Mouse (Mus musculus) leukemia stem cell, adult 10-12 weeks (primary cell): Measurements from ENCODE around the gene Troap. TPM values are rescaled to one million over a fixed set of nuclear protein-coding genes. Genes with fewer than 3 reads are reported as not detected.

Experiments
- polyA plus RNA-seq: library from polyadenylated mRNA; stranded (reverse); fragments of >175 nt; gene quantifications from 2 replicates; pipeline ENCODE4 v1.2.3, GENCODE M21; 2012; ENCODE audit warnings: low replicate concordance

Gene Troap
- 84.4 and 87.8 TPM in 2 replicates for polyA plus RNA-seq

DNA sequence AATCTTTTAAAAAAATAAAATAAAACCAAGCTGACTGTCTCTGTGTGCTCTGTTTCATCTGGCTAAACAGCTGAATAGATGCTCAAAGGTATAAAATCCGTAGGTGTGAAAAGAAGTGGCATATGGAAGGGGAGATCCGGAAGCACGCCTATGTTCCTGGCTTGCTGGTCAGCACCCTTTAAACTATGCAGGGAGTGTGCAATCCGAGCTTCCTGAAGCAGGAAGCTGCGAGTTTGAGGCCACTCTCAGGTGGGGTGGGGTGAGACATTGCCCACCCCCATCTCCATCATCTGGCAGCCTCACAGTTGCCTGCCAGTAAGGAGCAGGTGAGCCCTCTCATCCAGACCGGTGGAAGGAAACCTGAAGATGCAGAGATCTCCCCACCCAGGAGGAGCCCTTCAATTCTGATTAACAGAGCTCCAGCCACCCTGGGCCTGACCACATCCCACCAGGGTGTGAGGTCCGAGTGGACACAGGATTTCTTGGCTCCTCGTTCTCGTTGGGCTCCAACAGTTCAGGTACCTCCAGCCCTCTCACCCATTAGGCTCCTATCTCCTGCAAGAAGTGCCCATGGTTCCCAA lies at the start of gene Troap:
Gene Troap, plus strand, starts transcription at position 557 of the 581 bp plus-strand sequence.

GRCm38 (mm10) chr15:99029619-99030584 lies 44.5 kb upstream of the Troap start, which contains the start of gene Tuba1c:
Gene Tuba1c (plus strand): TSS chr15:99029891.

GRCm38 (mm10) chr15:99055040-99055439 lies 19.3 kb upstream of the Troap start, which contains the start of gene Prph:
Gene Prph (plus strand): TSS chr15:99055174.

DNA sequence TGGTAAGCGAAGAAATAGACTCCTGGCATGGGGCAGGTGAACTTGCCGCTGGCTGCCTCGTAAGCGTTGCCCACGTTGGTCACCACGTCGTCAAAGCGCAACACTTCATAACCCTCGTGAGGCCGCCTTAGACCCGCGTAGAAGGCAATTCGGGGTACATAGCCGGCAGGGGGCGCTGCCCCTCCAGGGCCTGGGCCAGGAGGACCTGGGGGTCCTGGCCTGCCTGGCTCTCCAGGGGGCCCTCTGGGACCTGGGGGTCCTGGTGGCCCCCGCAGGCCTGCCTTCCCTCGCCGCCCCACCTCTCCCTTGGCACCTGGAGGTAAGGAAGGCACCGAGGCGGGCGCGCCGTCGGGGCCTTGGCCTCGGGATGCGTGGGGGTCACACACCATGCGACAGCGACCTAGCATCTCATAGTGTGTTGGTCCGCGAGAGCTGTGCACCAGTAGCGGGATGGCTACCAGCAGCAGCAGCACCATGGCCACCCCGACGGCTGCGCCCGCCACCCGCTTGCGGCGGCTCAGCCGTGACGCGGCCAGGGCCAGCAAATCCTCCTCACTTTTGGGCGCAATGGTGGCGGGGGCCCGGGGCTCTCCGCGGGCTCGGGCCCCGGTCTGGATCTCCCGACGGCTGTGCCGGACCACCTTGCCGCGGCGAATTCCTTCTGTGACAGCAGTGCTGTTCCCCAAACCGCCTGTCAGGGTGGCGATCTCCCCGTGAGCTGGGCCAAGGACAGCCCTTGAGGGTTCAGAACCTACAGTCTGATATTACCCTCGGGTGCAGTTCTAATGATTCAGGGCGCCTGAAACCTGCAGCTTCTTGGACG lies 13.1 kb downstream of the Troap start, which contains the start of gene C1ql4:
Gene C1ql4, minus strand, starts transcription at position 565 of the 823 bp plus-strand sequence.

DNA sequence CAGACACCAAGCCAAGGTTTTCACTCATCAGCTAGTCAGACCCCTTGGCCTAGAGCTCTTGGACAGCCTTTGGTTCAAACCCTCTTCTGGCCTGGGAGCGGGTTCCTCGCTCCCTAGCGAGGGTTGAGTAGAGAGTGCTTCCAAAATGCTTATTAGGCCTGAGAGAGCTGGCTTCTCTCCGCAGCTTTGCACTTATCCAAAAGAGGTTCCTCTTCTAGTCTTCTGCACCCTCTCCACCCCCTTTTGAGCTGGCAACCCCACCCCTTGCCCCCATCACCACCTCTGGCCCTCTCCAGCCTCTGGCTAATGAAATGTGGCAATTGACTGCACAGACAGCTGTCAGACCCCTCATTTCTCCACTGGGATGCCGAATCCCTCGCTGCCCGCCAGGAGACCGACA lies 18.5 kb downstream of the Troap start, which contains the start of gene Dnajc22:
Gene Dnajc22, plus strand, starts transcription at position 301 of the 400 bp plus-strand sequence.

DNA sequence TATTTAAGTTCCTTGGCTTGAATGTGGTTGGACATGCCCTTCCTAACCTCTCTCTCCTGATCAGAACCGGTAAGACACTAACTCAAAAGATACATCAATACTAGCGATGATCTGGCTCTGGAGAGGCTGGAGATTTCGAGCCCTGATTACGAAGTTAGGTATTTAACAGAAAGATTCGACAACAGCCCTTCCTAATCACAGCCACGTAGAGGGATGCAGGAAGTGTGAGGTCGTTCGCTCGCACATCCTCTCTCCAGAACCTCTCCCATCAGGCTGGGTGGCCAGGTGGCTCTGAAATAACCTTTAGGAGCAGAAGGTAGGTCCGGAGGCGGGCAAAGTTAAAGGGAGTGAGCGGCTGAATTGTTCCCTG lies 51.3 kb downstream of the Troap start, which contains the start of gene Spats2:
Gene Spats2, plus strand, starts transcription at position 206 of the 370 bp plus-strand sequence.

Other genes starting within 250 kb of the Troap start
- 245 and 251 TPM in 2 replicates for gene Prkag1, start 243.1 kb upstream of the Troap start, polyA plus RNA-seq
- 81.7 and 92.9 TPM in 2 replicates for gene Kmt2d, start 203.4 kb upstream of the Troap start, polyA plus RNA-seq
- 0.84 and 3.0 TPM in 2 replicates for gene Rhebl1, start 180.0 kb upstream of the Troap start, polyA plus RNA-seq
- 0.13 TPM in 1 of 2 replicates, not detected in the other for gene Dhh, start 176.0 kb upstream of the Troap start, polyA plus RNA-seq
- 15.3 and 15.8 TPM in 2 replicates for gene Lmbr1l, start 156.3 kb upstream of the Troap start, polyA plus RNA-seq
- 329 and 729 TPM in 2 replicates for gene Tuba1b, start 140.0 kb upstream of the Troap start, polyA plus RNA-seq
- 8.6 and 196 TPM in 2 replicates for gene Gm49450, start 121.0 kb upstream of the Troap start, polyA plus RNA-seq
- 4.0 and 6.3 TPM in 2 replicates for gene Tuba1a, start 120.9 kb upstream of the Troap start, polyA plus RNA-seq
- gene Tuba1c, start 44.7 kb upstream of the Troap start, polyA plus RNA-seq = 21.6 and 198 TPM in 2 replicates
- gene Prph, start 19.4 kb upstream of the Troap start, polyA plus RNA-seq = not detected in 2 replicates
- not detected in 2 replicates for gene C1ql4, start 13.2 kb downstream of the Troap start, polyA plus RNA-seq
- gene Dnajc22, start 18.6 kb downstream of the Troap start, polyA plus RNA-seq = 0.11 TPM in 1 of 2 replicates, not detected in the other
- gene Spats2, start 51.3 kb downstream of the Troap start, polyA plus RNA-seq = 0.27 and 0.60 TPM in 2 replicates
- 0.46 and 0.48 TPM in 2 replicates for gene Kcnh3, start 150.3 kb downstream of the Troap start, polyA plus RNA-seq
- gene Mcrs1, start 177.4 kb downstream of the Troap start, polyA plus RNA-seq = 70.0 and 92.1 TPM in 2 replicates
- 20.8 and 37.7 TPM in 2 replicates for gene Prpf40b, start 220.5 kb downstream of the Troap start, polyA plus RNA-seq
- gene Fam186b, start 221.3 kb downstream of the Troap start, polyA plus RNA-seq = not detected in 2 replicates